Mouse (Mus musculus) frontal cortex, postnatal 14 days (tissue): Measurements from ENCODE around the gene Nmnat2.

Experiments
- DNase-seq, 2 experiments: peaks; one replicate each; pipeline ENCODE4 v3.0.0; 2022; ENCODE audit warnings: low spot score in 2 of 2

The Nmnat2 gene

GRCm38 (mm10) chr1:152986981-152987380 lies 32.2 kb downstream of the Nmnat2 start:
- DNase-seq = no peak

GRCm38 (mm10) chr1:152990067-152990466 lies 35.3 kb downstream of the Nmnat2 start:
- no peak for DNase-seq

GRCm38 (mm10) chr1:152992271-152993134 lies 37.7 kb downstream of the Nmnat2 start:
- no peak for DNase-seq

- no peak for DNase-seq
Measured at GRCm38 (mm10) chr1:152993803-152994202, 39.0 kb downstream of the Nmnat2 start.

- DNase-seq = no peak
Measured at GRCm38 (mm10) chr1:152999983-153000382, 45.2 kb downstream of the Nmnat2 start.

- peak; percentile 39 to 51 for DNase-seq
Measured at GRCm38 (mm10) chr1:153000486-153001228, 45.9 kb downstream of the Nmnat2 start.

GRCm38 (mm10) chr1:153002295-153003050 lies 47.7 kb downstream of the Nmnat2 start:
- DNase-seq = no peak

GRCm38 (mm10) chr1:153004472-153004871 lies 49.7 kb downstream of the Nmnat2 start:
- no peak for DNase-seq

- no peak for DNase-seq
Measured at GRCm38 (mm10) chr1:153006054-153006453, 51.3 kb downstream of the Nmnat2 start.

- DNase-seq = no peak
Measured at GRCm38 (mm10) chr1:153006761-153007160, 52.0 kb downstream of the Nmnat2 start.

- DNase-seq = no peak
Measured at GRCm38 (mm10) chr1:153007292-153007691, 52.5 kb downstream of the Nmnat2 start.

GRCm38 (mm10) chr1:153007824-153008223 lies 53.0 kb downstream of the Nmnat2 start:
- no peak for DNase-seq

- no peak for DNase-seq
Measured at GRCm38 (mm10) chr1:153009338-153009737, 54.5 kb downstream of the Nmnat2 start.

GRCm38 (mm10) chr1:153010353-153011351 lies 55.9 kb downstream of the Nmnat2 start:
- no peak for DNase-seq

- peak in 1 of 2 experiments; percentile 48 for DNase-seq
Measured at GRCm38 (mm10) chr1:153011544-153011943, 56.8 kb downstream of the Nmnat2 start.

- DNase-seq = no peak
Measured at GRCm38 (mm10) chr1:153013541-153014288, 58.9 kb downstream of the Nmnat2 start.

- no peak for DNase-seq
Measured at GRCm38 (mm10) chr1:153014431-153015186, 59.8 kb downstream of the Nmnat2 start.

GRCm38 (mm10) chr1:153016465-153017163 lies 61.8 kb downstream of the Nmnat2 start:
- no peak for DNase-seq

- DNase-seq = no peak
Measured at GRCm38 (mm10) chr1:153019128-153019527, 64.3 kb downstream of the Nmnat2 start.
